Mouse (Mus musculus): ENCODE measurements around the gene Rergl. TPM values are rescaled to one million over a fixed set of nuclear protein-coding genes. Genes with fewer than 3 reads are reported as not detected.

Rergl gene
- not detected in 2 replicates for polyA plus RNA-seq (2011; ENCODE audit: insufficient read length, low read depth, missing spikeins)

GRCm38 (mm10) chr6:139501876-139502275 lies at the start of gene Rergl:
Gene Rergl, minus strand, starts transcription at chr6:139501976.
- H3K27ac ChIP-seq (ENCODE audit: insufficient read depth, low read length) = no peak within 1 kb of the TSS
- TF ChIP-seq POLR2A (IDR thresholded peaks at IDR 0.05; ENCODE audit: low read depth, low read length) (no peak), CTCF (IDR thresholded peaks at IDR 0.05; ENCODE audit: borderline replicate concordance, insufficient read depth, low read length) (no peak)
- no peaks in the 10 kb centered on the region for H3K4me1 ChIP-seq (ENCODE audit: control insufficient read depth, insufficient read depth, low read length)
- no peak within 1 kb of the TSS for H3K4me3 ChIP-seq (ENCODE audit: insufficient read depth, low read length)

- no peak for TF ChIP-seq CTCF (IDR thresholded peaks at IDR 0.05; ENCODE audit: borderline replicate concordance, insufficient read depth, low read length)
- no peak for TF ChIP-seq POLR2A (IDR thresholded peaks at IDR 0.05; ENCODE audit: low read depth, low read length)
- Histone ChIP-seq H3K4me3 (ENCODE audit: insufficient read depth, low read length) (no peak overlapping the region), H3K4me1 (ENCODE audit: control insufficient read depth, insufficient read depth, low read length) (no peaks in the 10 kb centered on the region), H3K27ac (ENCODE audit: insufficient read depth, low read length) (no peak overlapping the region)
Measured at GRCm38 (mm10) chr6:139538469-139538868, 36.7 kb upstream of the Rergl start.

DNA sequence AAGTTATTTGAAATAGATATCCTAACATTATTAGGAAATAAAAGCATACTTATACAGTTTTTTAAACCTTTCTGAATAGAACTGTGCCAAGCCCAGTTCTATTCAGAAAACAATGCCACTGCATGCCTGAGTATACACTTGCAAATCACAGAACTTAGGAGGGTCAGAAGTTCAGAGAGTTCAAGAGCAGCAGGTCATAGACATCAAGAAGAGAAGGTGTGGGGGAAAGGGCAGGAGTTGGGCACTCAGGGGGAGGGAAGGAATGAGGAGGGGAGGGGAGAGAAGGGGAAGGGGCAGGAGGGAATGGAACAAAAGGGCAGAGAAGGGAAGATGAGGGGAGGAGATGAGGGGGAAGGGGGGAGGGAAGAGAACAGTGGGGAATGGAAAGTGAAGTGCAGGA lies 23.6 kb upstream of the Rergl start:
- Histone ChIP-seq H3K27ac (ENCODE audit: insufficient read depth, low read length) (no peak overlapping the region), H3K4me3 (ENCODE audit: insufficient read depth, low read length) (no peak overlapping the region), H3K4me1 (ENCODE audit: control insufficient read depth, insufficient read depth, low read length) (no peaks in the 10 kb centered on the region)
- no peak for TF ChIP-seq POLR2A (IDR thresholded peaks at IDR 0.05; ENCODE audit: low read depth, low read length)
- TF ChIP-seq CTCF (IDR thresholded peaks at IDR 0.05; ENCODE audit: borderline replicate concordance, insufficient read depth, low read length) = no peak

DNA sequence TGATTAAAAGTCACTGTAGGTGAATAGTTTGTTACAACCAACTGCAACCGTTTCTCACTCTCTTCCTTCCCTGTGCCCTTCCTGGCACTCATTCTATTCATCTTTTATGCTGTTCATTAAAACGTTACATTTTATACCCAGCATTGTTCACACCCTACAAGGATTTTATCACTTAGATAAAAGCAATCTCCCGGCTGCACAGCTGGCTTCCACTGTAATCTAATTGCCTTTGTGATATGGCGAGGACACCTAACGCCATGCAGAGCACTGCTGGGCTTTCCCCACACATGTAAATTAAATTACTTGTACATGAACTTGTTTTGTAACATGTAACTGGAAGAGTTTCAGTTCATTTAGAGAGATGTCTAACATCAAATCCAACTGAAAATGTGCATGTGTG lies 22.5 kb upstream of the Rergl start:
- Histone ChIP-seq H3K4me1 (ENCODE audit: control insufficient read depth, insufficient read depth, low read length) (no peaks in the 10 kb centered on the region), H3K4me3 (ENCODE audit: insufficient read depth, low read length) (no peak overlapping the region), H3K27ac (ENCODE audit: insufficient read depth, low read length) (no peak overlapping the region)
- TF ChIP-seq CTCF (IDR thresholded peaks at IDR 0.05; ENCODE audit: borderline replicate concordance, insufficient read depth, low read length) (no peak), POLR2A (IDR thresholded peaks at IDR 0.05; ENCODE audit: low read depth, low read length) (no peak)

GRCm38 (mm10) chr6:139514938-139515510 lies 13.2 kb upstream of the Rergl start:
- Histone ChIP-seq H3K4me1 (ENCODE audit: control insufficient read depth, insufficient read depth, low read length) (no peaks in the 10 kb centered on the region), H3K27ac (ENCODE audit: insufficient read depth, low read length) (no peak overlapping the region), H3K4me3 (ENCODE audit: insufficient read depth, low read length) (no peak overlapping the region)
- no peak for TF ChIP-seq CTCF (IDR thresholded peaks at IDR 0.05; ENCODE audit: borderline replicate concordance, insufficient read depth, low read length)
- no peak for TF ChIP-seq POLR2A (IDR thresholded peaks at IDR 0.05; ENCODE audit: low read depth, low read length)

- H3K27ac ChIP-seq (ENCODE audit: insufficient read depth, low read length) = no peak overlapping the region
Measured at GRCm38 (mm10) chr6:139479730-139480129, 22.0 kb downstream of the Rergl start.

DNA sequence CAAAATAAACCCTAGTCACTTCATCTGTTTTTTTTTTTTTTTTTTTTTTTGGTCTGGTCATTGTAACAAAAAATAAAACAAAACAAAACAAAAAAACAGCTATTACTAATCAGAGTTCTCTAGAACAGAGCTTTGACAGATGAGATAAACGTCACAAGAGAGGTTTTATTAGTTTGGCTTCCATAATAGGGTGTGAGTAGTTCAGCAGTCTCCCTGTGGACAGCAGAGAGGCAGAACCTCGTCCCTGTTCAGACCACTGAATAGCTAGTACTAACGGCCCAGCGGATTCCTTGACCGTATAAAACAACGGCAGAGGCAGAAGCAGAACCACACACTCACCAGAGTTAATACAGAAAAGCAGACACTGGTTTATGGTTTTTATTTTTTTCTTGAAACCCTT lies 36.8 kb downstream of the Rergl start:
- Histone ChIP-seq H3K4me3 (ENCODE audit: insufficient read depth, low read length) (no peak overlapping the region), H3K4me1 (ENCODE audit: control insufficient read depth, insufficient read depth, low read length) (no peaks in the 10 kb centered on the region), H3K27ac (ENCODE audit: insufficient read depth, low read length) (no peak overlapping the region)
- TF ChIP-seq CTCF (IDR thresholded peaks at IDR 0.05; ENCODE audit: borderline replicate concordance, insufficient read depth, low read length) (no peak), POLR2A (IDR thresholded peaks at IDR 0.05; ENCODE audit: low read depth, low read length) (no peak)

More at GRCm38 (mm10) chr6:139479730-139480129, 22.0 kb downstream of the Rergl start:
- Histone ChIP-seq H3K4me1 (ENCODE audit: control insufficient read depth, insufficient read depth, low read length) (no peaks in the 10 kb centered on the region), H3K4me3 (ENCODE audit: insufficient read depth, low read length) (no peak overlapping the region)
- TF ChIP-seq CTCF (IDR thresholded peaks at IDR 0.05; ENCODE audit: borderline replicate concordance, insufficient read depth, low read length) (no peak), POLR2A (IDR thresholded peaks at IDR 0.05; ENCODE audit: low read depth, low read length) (no peak)

DNA sequence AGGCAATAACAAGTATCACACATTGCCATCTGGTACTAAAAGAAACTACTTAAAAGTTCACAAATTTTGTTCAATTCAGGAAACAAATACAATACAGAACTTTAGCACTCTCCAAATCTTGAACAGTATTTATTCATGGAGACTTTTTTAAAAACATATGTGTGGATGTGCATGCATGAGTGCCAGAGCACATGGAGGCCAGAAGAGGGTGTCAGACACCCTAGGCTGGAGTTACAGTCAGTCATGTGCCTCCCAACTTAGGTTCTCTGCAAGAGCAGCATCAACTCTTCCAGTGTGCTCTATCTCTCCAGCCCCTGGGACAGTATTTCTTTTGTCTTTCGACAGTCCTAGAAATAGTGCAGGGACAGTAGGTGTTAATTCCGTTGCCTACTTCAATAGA lies 37.5 kb downstream of the Rergl start:
- no peak overlapping the region for H3K27ac ChIP-seq (ENCODE audit: insufficient read depth, low read length)
- no peaks in the 10 kb centered on the region for H3K4me1 ChIP-seq (ENCODE audit: control insufficient read depth, insufficient read depth, low read length)
- no peak overlapping the region for H3K4me3 ChIP-seq (ENCODE audit: insufficient read depth, low read length)
- TF ChIP-seq CTCF (IDR thresholded peaks at IDR 0.05; ENCODE audit: borderline replicate concordance, insufficient read depth, low read length) (no peak), POLR2A (IDR thresholded peaks at IDR 0.05; ENCODE audit: low read depth, low read length) (no peak)

DNA sequence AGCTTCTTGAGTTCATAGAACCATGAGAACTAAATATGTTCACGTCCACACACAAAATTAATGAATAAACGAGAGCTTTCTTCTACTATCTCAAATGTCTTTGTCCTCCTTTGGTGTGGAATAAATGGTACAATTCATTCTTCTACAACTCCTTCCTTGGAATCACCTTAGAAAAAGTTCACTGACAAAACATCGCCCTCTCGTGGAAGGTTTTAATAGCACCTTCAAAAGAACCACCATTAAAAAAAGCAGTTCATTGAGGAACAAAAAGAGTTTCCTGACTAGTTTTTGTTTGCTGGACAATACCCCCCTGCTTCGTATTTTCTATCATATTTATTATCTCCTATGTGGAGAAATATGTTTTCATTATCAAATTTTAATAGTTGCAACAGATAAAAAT lies 40.7 kb downstream of the Rergl start:
- Histone ChIP-seq H3K4me1 (ENCODE audit: control insufficient read depth, insufficient read depth, low read length) (no peaks in the 10 kb centered on the region), H3K27ac (ENCODE audit: insufficient read depth, low read length) (no peak overlapping the region), H3K4me3 (ENCODE audit: insufficient read depth, low read length) (no peak overlapping the region)
- no peak for TF ChIP-seq CTCF (IDR thresholded peaks at IDR 0.05; ENCODE audit: borderline replicate concordance, insufficient read depth, low read length)
- TF ChIP-seq POLR2A (IDR thresholded peaks at IDR 0.05; ENCODE audit: low read depth, low read length) = no peak

GRCm38 (mm10) chr6:139460470-139460869 lies 41.3 kb downstream of the Rergl start:
- H3K4me3 ChIP-seq (ENCODE audit: insufficient read depth, low read length) = no peak overlapping the region
- H3K4me1 ChIP-seq (ENCODE audit: control insufficient read depth, insufficient read depth, low read length) = no peaks in the 10 kb centered on the region
- TF ChIP-seq POLR2A (IDR thresholded peaks at IDR 0.05; ENCODE audit: low read depth, low read length) (no peak), CTCF (IDR thresholded peaks at IDR 0.05; ENCODE audit: borderline replicate concordance, insufficient read depth, low read length) (no peak)
- H3K27ac ChIP-seq (ENCODE audit: insufficient read depth, low read length) = no peak overlapping the region

All from embryonic fibroblast, embryonic 13.5 days (primary cell).